Mouse (Mus musculus) embryonic facial prominence, embryonic 11.5 days (tissue): Measurements from ENCODE around the gene Bahcc1. TPM values are rescaled to one million over a fixed set of nuclear protein-coding genes. Genes with fewer than 3 reads are reported as not detected.

ENCODE experiments used
- ATAC-seq: fragments of 200-750 bp; cut with Nextera tagmentation; replicated peaks from 2 replicates; pipeline ENCODE4 v1.8.0; 2017; ENCODE audit warnings: low read depth; ENCODE audit not compliant: insufficient number of reproducible peaks, low FRiP score, low TSS enrichment
- DNase-seq: peaks from one replicate; pipeline ENCODE4 v3.0.0-alpha.2; 2015; ENCODE audit warnings: low spot score
- H3K27ac ChIP-seq: fragments of 300-500 bp; sonication (generic); replicated peaks from 2 replicates; pipeline ENCODE4 v1.5.1; 2014; ENCODE audit warnings: mild to moderate bottlenecking, low read depth, low read length, control low read depth
- H3K27me3 ChIP-seq: fragments of 300-500 bp; sonication (generic); 2 replicates; pipeline ENCODE4 v1.6.1; 2014; ENCODE audit warnings: mild to moderate bottlenecking, low read length, moderate library complexity, mixed read lengths; ENCODE audit not compliant: control insufficient read depth, insufficient read depth
- H3K36me3 ChIP-seq: fragments of 300-500 bp; sonication (generic); replicated peaks from 2 replicates; pipeline ENCODE4 v1.6.1; 2014; ENCODE audit warnings: low read depth, mild to moderate bottlenecking, low read length, moderate library complexity, mixed read lengths; ENCODE audit not compliant: control insufficient read depth, insufficient read depth
- H3K4me1 ChIP-seq: fragments of 300-500 bp; sonication (generic); 2 replicates; pipeline ENCODE4 v1.6.1; 2014; ENCODE audit warnings: low read length, mixed read lengths; ENCODE audit not compliant: control insufficient read depth, insufficient read depth
- H3K4me2 ChIP-seq: fragments of 300-500 bp; sonication (generic); 2 replicates; pipeline ENCODE4 v1.6.1; 2014; ENCODE audit warnings: low read depth, mild to moderate bottlenecking, control low read depth, low read length, moderate library complexity
- H3K4me3 ChIP-seq: fragments of 300-500 bp; sonication (generic); 2 replicates; pipeline ENCODE4 v1.5.1; 2014; ENCODE audit warnings: low read depth, low read length, control low read depth
- H3K9ac ChIP-seq: fragments of 300-500 bp; sonication (generic); replicated peaks from 2 replicates; pipeline ENCODE4 v1.6.1; 2014; ENCODE audit warnings: mild to moderate bottlenecking, control low read depth, low read length
- H3K9me3 ChIP-seq: fragments of 300-500 bp; sonication (generic); replicated peaks from 2 replicates; pipeline ENCODE4 v1.6.1; 2016; ENCODE audit warnings: mild to moderate bottlenecking, low read length, inconsistent platforms, mixed read lengths; ENCODE audit not compliant: control insufficient read depth
- WGBS: fragments of 180-500 bp; shearing (Covaris S2); extraction: QIAGEN DNeasy Blood & Tissue Kit; methylation state at CpG from one replicate; pipeline ENCODE4 v1.1.7; 2014; 5-methylcytosine and 5-hydroxymethylcytosine counted together
- microRNA-seq: library from miRNA; unstranded; fragments of <30 nt; microRNA quantifications from one replicate; pipeline ENCODE4, GENCODE M21; 2016; ENCODE audit warnings: borderline number of aligned reads
- polyA plus RNA-seq: library from polyadenylated mRNA; unstranded; fragments of >200 nt; fragmentation: Nextera tagmentation; extraction: Ambion mirVana; gene quantifications from 2 replicates; pipeline ENCODE4 v1.2.1, GENCODE M21; 2014

Gene Bahcc1
- polyA plus RNA-seq, 1 experiment from 2014 or later, result 13.5 TPM

GRCm38 (mm10) chr11:120338786-120339185 is 106.0 kb downstream of the Bahcc1 start:
- ATAC-seq, result no peak
- Histone ChIP-seq H3K36me3 (no peaks in the 10 kb centered on the region), H3K9me3 (no peaks in the 10 kb centered on the region), H3K27me3 (no peaks in the 10 kb centered on the region), H3K4me2 (no peak overlapping the region), H3K4me1 (no peaks in the 10 kb centered on the region), H3K9ac (no peak overlapping the region), H3K4me3 (no peak overlapping the region), H3K27ac (no peak overlapping the region)
- WGBS, result 72% methylated on average over 3 of the region's 3 CpGs
- DNase-seq, result no peak

- no peak for ATAC-seq
- WGBS, result 85% methylated on average over 10 of the region's 10 CpGs
- Histone ChIP-seq H3K4me1 (no peaks in the 10 kb centered on the region), H3K4me2 (no peak overlapping the region), H3K9ac (no peak overlapping the region), H3K27me3 (no peaks in the 10 kb centered on the region), H3K9me3 (no peaks in the 10 kb centered on the region), H3K4me3 (no peak overlapping the region), H3K36me3 (no peaks in the 10 kb centered on the region), H3K27ac (no peak overlapping the region)
- DNase-seq, result no peak
Measured at GRCm38 (mm10) chr11:120339978-120340513, 107.3 kb downstream of the Bahcc1 start.

- ATAC-seq, result no peak
- WGBS, result 87% methylated on average over 4 of the region's 4 CpGs
- no peak overlapping the region for H3K4me3 ChIP-seq
- H3K9ac ChIP-seq, result no peak overlapping the region
- H3K36me3 ChIP-seq, result no peaks in the 10 kb centered on the region
- DNase-seq, result no peak
- no peaks in the 10 kb centered on the region for H3K4me1 ChIP-seq
- H3K9me3 ChIP-seq, result no peaks in the 10 kb centered on the region
- H3K27ac ChIP-seq, result no peak overlapping the region
- H3K4me2 ChIP-seq, result no peak overlapping the region
- H3K27me3 ChIP-seq, result no peaks in the 10 kb centered on the region
Measured at GRCm38 (mm10) chr11:120341661-120342060, 108.9 kb downstream of the Bahcc1 start.

Small RNA genes lying within 50 kb of the gene (microRNA-seq; reads per million reads assigned to microRNA genes)
- gene Gm47297, result not detected

Other genes with a start within 250 kb of the Bahcc1 start
- gene Aatk, start 185.8 kb upstream of the Bahcc1 start, polyA plus RNA-seq, result 1.1 and 1.2 TPM in 2 replicates
- 25.3 and 28.1 TPM in 2 replicates for gene Cep131, start 146.1 kb upstream of the Bahcc1 start, polyA plus RNA-seq
- 10.5 and 12.3 TPM in 2 replicates for gene Tepsin, start 134.2 kb upstream of the Bahcc1 start, polyA plus RNA-seq
- 57.5 and 61.4 TPM in 2 replicates for gene Ndufaf8, start 134.0 kb upstream of the Bahcc1 start, polyA plus RNA-seq
- 47.8 and 50.0 TPM in 2 replicates for gene Slc38a10, start 81.6 kb upstream of the Bahcc1 start, polyA plus RNA-seq
- gene Actg1, start 115.6 kb downstream of the Bahcc1 start, polyA plus RNA-seq, result 3,237 and 3,434 TPM in 2 replicates
- 0.20 and 0.28 TPM in 2 replicates for gene Fscn2, start 128.6 kb downstream of the Bahcc1 start, polyA plus RNA-seq
- 20.5 and 24.2 TPM in 2 replicates for gene Faap100, start 145.8 kb downstream of the Bahcc1 start, polyA plus RNA-seq
- gene Nploc4, start 204.8 kb downstream of the Bahcc1 start, polyA plus RNA-seq, result 42.5 and 44.2 TPM in 2 replicates
- gene Tspan10, start 209.7 kb downstream of the Bahcc1 start, polyA plus RNA-seq, result 0.56 and 1.2 TPM in 2 replicates
- 0.48 TPM in 1 of 2 replicates, not detected in the other for gene Pde6g, start 220.6 kb downstream of the Bahcc1 start, polyA plus RNA-seq
- gene Oxld1, start 225.1 kb downstream of the Bahcc1 start, polyA plus RNA-seq, result 12.2 and 13.0 TPM in 2 replicates
- 26.7 and 28.5 TPM in 2 replicates for gene Ccdc137, start 225.2 kb downstream of the Bahcc1 start, polyA plus RNA-seq
- 52.3 and 60.5 TPM in 2 replicates for gene Arl16, start 234.7 kb downstream of the Bahcc1 start, polyA plus RNA-seq